Mouse (Mus musculus): ENCODE measurements around the gene Pex11b. TPM values are rescaled to one million over a fixed set of nuclear protein-coding genes. Genes with fewer than 3 reads are reported as not detected.

Gene Pex11b
- polyA plus RNA-seq, 1 experiment, result 2.2 TPM

GRCm38 (mm10) chr3:96606618-96607017 lies 28.6 kb upstream of the Pex11b start:
- no peaks in the 10 kb centered on the region for H3K9me3 ChIP-seq
- TF ChIP-seq FLI1 (IDR thresholded peaks at IDR 0.05; ENCODE audit: low read length), result no peak
- no peak for TF ChIP-seq GATA1 (IDR thresholded peaks at IDR 0.05; ENCODE audit: borderline replicate concordance, low read length)
- peaks cover 20% of the 10 kb centered on the region for H3K4me1 ChIP-seq

GRCm38 (mm10) chr3:96617941-96618340 lies 17.2 kb upstream of the Pex11b start:
- H3K36me3 ChIP-seq (replicated peaks; ENCODE audit: low read length), result peaks cover 25% of the 10 kb centered on the region
- peaks cover 4% of the 10 kb centered on the region; the same call in 1 of the 2 replicates for H3K4me1 ChIP-seq
- H3K4me3 ChIP-seq (replicated peaks), result no peak overlapping the region
- H3K9me3 ChIP-seq, result no peaks in the 10 kb centered on the region
- no peaks in the 10 kb centered on the region for H3K27me3 ChIP-seq (replicated peaks)
- TF ChIP-seq FLI1 (IDR thresholded peaks at IDR 0.05; ENCODE audit: low read length), result no peak
- no peak for TF ChIP-seq GATA1 (IDR thresholded peaks at IDR 0.05; ENCODE audit: borderline replicate concordance, low read length)

More at GRCm38 (mm10) chr3:96606618-96607017, 28.6 kb upstream of the Pex11b start:
- H3K4me3 ChIP-seq (replicated peaks), result no peak overlapping the region
- H3K36me3 ChIP-seq (replicated peaks; ENCODE audit: low read length), result no peaks in the 10 kb centered on the region
- peaks cover 23% of the 10 kb centered on the region for H3K27me3 ChIP-seq (replicated peaks)

GRCm38 (mm10) chr3:96623201-96623600 lies 12.0 kb upstream of the Pex11b start:
- no peaks in the 10 kb centered on the region for H3K27me3 ChIP-seq (replicated peaks)
- peaks cover 7% of the 10 kb centered on the region for H3K4me1 ChIP-seq
- peaks cover 43% of the 10 kb centered on the region for H3K36me3 ChIP-seq (replicated peaks; ENCODE audit: low read length)
- no peak for TF ChIP-seq GATA1 (IDR thresholded peaks at IDR 0.05; ENCODE audit: borderline replicate concordance, low read length)
- no peak for TF ChIP-seq FLI1 (IDR thresholded peaks at IDR 0.05; ENCODE audit: low read length)
- H3K4me3 ChIP-seq (replicated peaks), result no peak overlapping the region
- no peaks in the 10 kb centered on the region for H3K9me3 ChIP-seq

GRCm38 (mm10) chr3:96629729-96630600 lies 5.2 kb upstream of the Pex11b start, which contains the start of gene Rbm8a:
Rbm8a (plus strand) TSS chr3:96629933.
- H3K36me3 ChIP-seq (replicated peaks; ENCODE audit: low read length), result peaks cover 27% of the 10 kb centered on the region
- TF ChIP-seq GATA1 (IDR thresholded peaks at IDR 0.05; ENCODE audit: borderline replicate concordance, low read length) (no peak), FLI1 (IDR thresholded peaks at IDR 0.05; ENCODE audit: low read length) (no peak)
- no peaks in the 10 kb centered on the region for H3K27me3 ChIP-seq (replicated peaks)
- no peaks in the 10 kb centered on the region for H3K9me3 ChIP-seq
- H3K4me3 ChIP-seq (replicated peaks), result peak within 1 kb of the TSS; percentile 96
- peaks cover 38% of the 10 kb centered on the region for H3K4me1 ChIP-seq

GRCm38 (mm10) chr3:96632058-96632457 lies 3.1 kb upstream of the Pex11b start:
- Histone ChIP-seq H3K36me3 (replicated peaks; ENCODE audit: low read length) (peaks cover 33% of the 10 kb centered on the region), H3K4me3 (replicated peaks) (no peak overlapping the region), H3K4me1 (peaks cover 50% of the 10 kb centered on the region), H3K9me3 (no peaks in the 10 kb centered on the region), H3K27me3 (replicated peaks) (no peaks in the 10 kb centered on the region)
- TF ChIP-seq GATA1 (IDR thresholded peaks at IDR 0.05; ENCODE audit: borderline replicate concordance, low read length), result no peak
- TF ChIP-seq FLI1 (IDR thresholded peaks at IDR 0.05; ENCODE audit: low read length), result no peak

GRCm38 (mm10) chr3:96634015-96634414 lies 1.2 kb upstream of the Pex11b start:
- no peaks in the 10 kb centered on the region for H3K9me3 ChIP-seq
- TF ChIP-seq FLI1 (IDR thresholded peaks at IDR 0.05; ENCODE audit: low read length) (no peak), GATA1 (IDR thresholded peaks at IDR 0.05; ENCODE audit: borderline replicate concordance, low read length) (no peak)
- H3K36me3 ChIP-seq (replicated peaks; ENCODE audit: low read length), result peaks cover 52% of the 10 kb centered on the region
- no peaks in the 10 kb centered on the region for H3K27me3 ChIP-seq (replicated peaks)
- H3K4me3 ChIP-seq (replicated peaks), result no peak overlapping the region
- peaks cover 51% of the 10 kb centered on the region for H3K4me1 ChIP-seq

GRCm38 (mm10) chr3:96635906-96636305 lies 730 bp downstream of the Pex11b start:
- Histone ChIP-seq H3K4me1 (peaks cover 43% of the 10 kb centered on the region), H3K4me3 (replicated peaks) (peak overlapping the region; percentile 94), H3K9me3 (no peaks in the 10 kb centered on the region), H3K36me3 (replicated peaks; ENCODE audit: low read length) (peaks cover 67% of the 10 kb centered on the region), H3K27me3 (replicated peaks) (no peaks in the 10 kb centered on the region)
- no peak for TF ChIP-seq GATA1 (IDR thresholded peaks at IDR 0.05; ENCODE audit: borderline replicate concordance, low read length)
- TF ChIP-seq FLI1 (IDR thresholded peaks at IDR 0.05; ENCODE audit: low read length), result no peak

GRCm38 (mm10) chr3:96636448-96636847 lies 1.3 kb downstream of the Pex11b start:
- peaks cover 67% of the 10 kb centered on the region for H3K36me3 ChIP-seq (replicated peaks; ENCODE audit: low read length)

GRCm38 (mm10) chr3:96639219-96639618 lies 4.0 kb downstream of the Pex11b start:
- Histone ChIP-seq H3K4me3 (replicated peaks) (no peak overlapping the region), H3K4me1 (peaks cover 27% of the 10 kb centered on the region), H3K9me3 (no peaks in the 10 kb centered on the region), H3K27me3 (replicated peaks) (no peaks in the 10 kb centered on the region), H3K36me3 (replicated peaks; ENCODE audit: low read length) (peaks cover 69% of the 10 kb centered on the region)
- TF ChIP-seq FLI1 (IDR thresholded peaks at IDR 0.05; ENCODE audit: low read length), result no peak
- no peak for TF ChIP-seq GATA1 (IDR thresholded peaks at IDR 0.05; ENCODE audit: borderline replicate concordance, low read length)

More at GRCm38 (mm10) chr3:96636448-96636847, 1.3 kb downstream of the Pex11b start:
- TF ChIP-seq FLI1 (IDR thresholded peaks at IDR 0.05; ENCODE audit: low read length) (no peak), GATA1 (IDR thresholded peaks at IDR 0.05; ENCODE audit: borderline replicate concordance, low read length) (no peak)
- H3K9me3 ChIP-seq, result no peaks in the 10 kb centered on the region
- H3K4me1 ChIP-seq, result peaks cover 38% of the 10 kb centered on the region
- H3K4me3 ChIP-seq (replicated peaks), result peak overlapping the region; percentile 94
- no peaks in the 10 kb centered on the region for H3K27me3 ChIP-seq (replicated peaks)

- H3K4me3 ChIP-seq (replicated peaks), result no peak within 1 kb of the TSS
- no peaks in the 10 kb centered on the region for H3K9me3 ChIP-seq
- H3K4me1 ChIP-seq, result peaks cover 14% of the 10 kb centered on the region
- TF ChIP-seq FLI1 (IDR thresholded peaks at IDR 0.05; ENCODE audit: low read length) (no peak), GATA1 (IDR thresholded peaks at IDR 0.05; ENCODE audit: borderline replicate concordance, low read length) (no peak)
- H3K27me3 ChIP-seq (replicated peaks), result no peaks in the 10 kb centered on the region
- peaks cover 46% of the 10 kb centered on the region for H3K36me3 ChIP-seq (replicated peaks; ENCODE audit: low read length)
These were observed 10.0 kb downstream of the Pex11b start, which contains the start of gene Itga10 for GRCm38 (mm10) chr3:96645018-96645649. Itga10 (plus strand) TSS chr3:96645584.

All from megakaryocyte, embryonic 14.5 days (primary cell).